Mouse (Mus musculus): ENCODE results near the gene Olfr816.
"Not testable (repeated sequence)": the region's sequence is repeated elsewhere in the genome, so short reads cannot be mapped to it uniquely, and the experiment has no call there.

The Olfr816 gene

GRCm38 (mm10) chr10:129915497-129915896, at the start of gene Olfr816:
Gene Olfr816, minus strand, starts transcription at chr10:129915597.
- TF ChIP-seq GATA4 (IDR thresholded peaks at IDR 0.05; ENCODE audit: insufficient replicate concordance, low read length), result no peak

- TF ChIP-seq GATA4 (IDR thresholded peaks at IDR 0.05; ENCODE audit: insufficient replicate concordance, low read length), result no peak
Observed at GRCm38 (mm10) chr10:129949000-129949399, 33.6 kb upstream of the Olfr816 start, which contains the start of gene Olfr818. Gene Olfr818, minus strand, starts transcription at chr10:129949100.

- not testable (repeated sequence) for TF ChIP-seq GATA4 (IDR thresholded peaks at IDR 0.05; ENCODE audit: insufficient replicate concordance, low read length)
Observed at GRCm38 (mm10) chr10:129905767-129906166, 9.6 kb downstream of the Olfr816 start, which contains the start of gene Olfr815. Gene Olfr815, minus strand, starts transcription at chr10:129905867.

GRCm38 (mm10) chr10:129885934-129886333, 29.5 kb downstream of the Olfr816 start:
- no peak for TF ChIP-seq GATA4 (IDR thresholded peaks at IDR 0.05; ENCODE audit: insufficient replicate concordance, low read length)

- not testable (repeated sequence) for TF ChIP-seq GATA4 (IDR thresholded peaks at IDR 0.05; ENCODE audit: insufficient replicate concordance, low read length)
Observed at GRCm38 (mm10) chr10:129879751-129880150, 35.6 kb downstream of the Olfr816 start, which contains the start of gene Olfr814. Gene Olfr814, minus strand, starts transcription at chr10:129879851.
